Mouse (Mus musculus) regulatory T cell (primary cell): ENCODE measurements around the gene Desi1.

ENCODE experiments used
- in situ Hi-C: fragments of 300-600 bp; cut with MboI, MseI; formaldehyde crosslinking; loops from one replicate; pipeline ENCODE4 v1.15.1; 2025; ENCODE audit warnings: high pct_unique_total_duplicates

The Desi1 gene

DNA sequence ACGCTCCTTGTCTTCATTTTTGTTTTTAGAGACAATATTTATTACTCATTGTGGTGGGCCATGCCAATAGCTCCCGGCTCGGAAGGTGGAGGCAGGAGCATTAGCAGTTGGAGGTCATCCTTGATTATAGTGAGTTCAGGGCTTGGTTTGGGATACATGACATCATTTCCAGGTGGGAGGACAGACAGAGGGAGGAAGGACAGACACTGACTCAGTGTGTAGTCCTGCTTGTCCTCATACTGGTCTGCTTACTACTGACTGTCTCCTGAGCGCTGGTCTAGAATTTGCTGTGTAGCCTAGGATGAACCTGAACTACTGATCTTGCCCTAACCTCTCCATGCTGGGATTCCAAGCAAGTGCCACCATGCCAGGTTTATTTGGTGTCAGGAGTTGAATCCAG, at the start of gene Desi1:
Gene Desi1 (minus strand): TSS at position 101 of the 400 bp plus-strand sequence.
- in situ Hi-C loops, result no loop called here

DNA sequence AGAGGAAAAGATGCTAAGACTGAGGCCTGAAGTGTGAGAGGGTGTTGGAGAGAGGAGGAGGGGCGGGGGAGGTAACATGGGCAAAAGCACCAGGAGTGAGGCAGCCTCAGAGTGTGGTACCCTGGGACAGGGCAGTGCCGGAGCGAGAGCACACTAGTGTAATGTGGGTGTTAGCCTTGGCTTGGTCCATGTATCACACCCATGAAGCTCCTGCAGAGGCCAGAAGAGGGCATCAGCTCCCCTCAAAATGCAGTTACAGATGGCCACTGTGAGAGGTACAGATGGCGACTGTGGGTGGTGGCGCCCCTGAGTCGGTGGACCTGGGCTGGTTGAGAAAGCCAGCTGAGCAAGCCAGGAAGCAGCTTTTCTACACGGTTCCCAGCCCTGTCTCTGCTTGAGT, 47.5 kb upstream of the Desi1 start:
- in situ Hi-C loops, result no loop called here

DNA sequence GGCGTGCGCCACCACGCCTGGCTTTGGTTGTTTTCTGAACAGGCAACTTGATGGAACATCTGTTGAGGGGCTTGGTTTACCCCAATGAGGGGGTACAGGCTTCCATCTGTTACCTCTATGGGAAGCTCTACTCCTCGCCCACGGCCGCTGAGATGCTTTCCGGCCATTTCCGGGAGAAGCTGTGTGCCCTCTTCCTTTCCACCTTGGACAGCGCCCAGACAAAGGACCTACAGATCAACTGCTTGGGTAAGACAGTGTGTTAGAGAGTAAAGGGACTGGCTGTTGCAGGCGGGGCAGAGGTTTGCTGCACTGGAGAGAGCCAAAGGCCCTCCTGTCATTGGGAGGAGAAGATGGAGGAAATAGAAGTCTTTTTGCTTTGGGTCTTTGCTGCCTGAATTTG, 46.2 kb upstream of the Desi1 start:
- in situ Hi-C loops, result no loop called here

DNA sequence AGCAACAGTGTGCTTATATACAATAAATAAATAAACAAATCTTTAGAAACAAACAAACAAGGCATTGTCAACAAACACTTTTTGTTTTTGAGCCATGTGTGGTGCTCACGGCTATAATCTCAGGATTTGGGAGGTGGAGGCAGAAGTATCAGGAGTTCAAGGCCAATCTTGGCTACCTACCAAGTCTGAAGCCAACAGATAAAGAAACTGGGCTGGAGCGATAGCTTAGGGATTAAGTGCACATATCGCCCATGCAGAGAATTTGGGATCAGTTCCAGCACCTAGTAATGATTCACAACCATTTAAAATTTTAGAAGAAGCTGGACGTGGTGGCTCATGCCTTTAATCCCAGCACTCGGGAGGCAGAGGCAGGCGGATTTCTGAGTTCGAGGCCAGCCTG, 39.8 kb upstream of the Desi1 start:
- in situ Hi-C loops, result no loop called here

DNA sequence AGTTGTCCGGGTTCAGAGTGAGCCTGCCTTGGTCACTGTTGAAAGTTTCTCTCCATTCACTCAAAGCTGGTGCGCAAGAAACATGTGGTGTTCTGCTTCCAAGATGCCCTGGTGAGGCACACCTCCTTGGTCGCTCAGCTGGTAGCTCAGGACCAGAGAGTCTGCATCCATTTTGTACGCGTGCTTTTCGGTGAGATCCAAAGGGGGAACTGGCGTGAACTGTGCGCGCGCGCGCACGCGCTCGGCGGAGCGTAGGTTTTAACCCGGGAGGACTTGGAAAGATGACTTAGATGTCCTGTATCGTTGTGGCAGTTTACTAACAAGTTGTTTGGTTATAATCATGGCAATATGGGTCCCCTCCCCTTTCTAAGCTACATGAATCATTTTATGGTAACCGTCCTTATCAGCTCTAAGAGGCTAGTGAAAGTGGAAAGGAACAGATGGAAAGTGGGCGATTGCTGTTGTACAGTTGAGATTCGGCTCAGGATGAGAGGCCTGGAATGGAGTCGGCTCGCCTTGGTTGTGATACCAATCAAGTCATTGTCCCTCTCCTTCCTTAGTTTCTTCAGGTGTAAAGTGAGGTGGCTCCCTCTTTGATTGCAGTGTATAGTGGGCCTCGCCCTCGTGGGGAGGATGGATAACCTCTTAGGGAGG, 38.3 kb upstream of the Desi1 start:
- in situ Hi-C loops, result no loop called here

DNA sequence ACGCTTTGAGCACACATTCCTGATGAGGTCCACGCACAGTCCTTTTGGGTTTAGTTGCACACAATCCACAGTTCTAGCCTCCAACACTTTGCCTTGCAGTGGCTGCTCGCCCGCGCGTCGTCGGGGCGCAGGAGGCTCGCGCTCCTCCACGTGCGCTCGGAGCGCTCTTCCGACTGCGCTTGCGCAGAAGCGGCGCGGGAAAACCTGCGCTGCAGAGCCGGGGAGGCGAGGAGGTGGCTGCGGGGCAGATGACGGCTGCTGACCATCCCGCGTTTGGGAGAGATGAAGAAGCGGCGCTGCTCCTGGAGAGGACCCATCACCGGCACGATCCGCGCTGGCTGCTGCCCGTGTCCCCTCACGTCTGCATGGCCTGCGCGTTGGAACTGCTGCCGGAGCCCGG, 36.2 kb upstream of the Desi1 start, which contains the start of gene Mei1:
Gene Mei1 (plus strand): TSS at position 99 of the 400 bp plus-strand sequence.
- in situ Hi-C loops, result no loop called here

DNA sequence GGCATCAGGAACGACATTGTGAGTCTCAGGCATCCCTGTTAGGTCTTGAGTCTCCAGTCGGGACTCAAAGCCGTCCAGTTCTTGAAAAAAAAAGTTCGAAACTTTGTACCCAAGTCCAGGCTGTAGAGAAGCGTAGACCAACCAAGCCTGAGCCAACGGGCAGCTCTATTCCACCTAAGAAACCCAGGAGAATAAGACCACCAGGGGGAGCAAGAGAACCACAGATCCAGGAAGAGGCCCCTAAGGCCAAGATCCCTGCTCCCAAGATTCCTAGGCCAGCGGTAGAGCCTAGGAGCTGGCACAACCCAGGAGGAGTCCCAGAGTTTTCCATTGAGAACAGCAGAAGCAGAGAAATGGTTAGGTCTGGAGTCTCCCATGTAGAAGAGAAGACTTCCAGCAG, 31.8 kb upstream of the Desi1 start:
- in situ Hi-C loops, result no loop called here

DNA sequence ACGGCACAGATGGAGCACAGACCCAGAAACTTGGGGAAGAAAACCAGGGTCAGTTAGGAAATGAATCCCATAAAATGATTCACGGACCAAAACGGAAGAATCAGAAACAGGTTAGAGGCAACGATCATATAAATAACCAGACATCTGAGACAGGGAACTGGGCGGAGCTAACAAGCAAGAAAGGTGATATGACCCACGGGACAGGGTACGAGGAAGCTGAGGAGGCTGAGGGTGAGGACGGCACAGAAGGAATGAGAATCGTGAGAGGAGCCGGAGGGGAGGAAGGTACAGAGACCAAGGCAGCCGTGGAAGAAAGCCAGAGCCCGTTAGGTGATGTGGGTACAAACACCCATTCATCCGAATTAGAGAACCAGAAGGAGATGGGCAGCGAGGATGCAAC, 30.2 kb upstream of the Desi1 start:
- in situ Hi-C loops, result loop anchor here (5.0 kb wide), 1 partner anchor 163 kb away; no protein-coding TSS in a partner anchor

DNA sequence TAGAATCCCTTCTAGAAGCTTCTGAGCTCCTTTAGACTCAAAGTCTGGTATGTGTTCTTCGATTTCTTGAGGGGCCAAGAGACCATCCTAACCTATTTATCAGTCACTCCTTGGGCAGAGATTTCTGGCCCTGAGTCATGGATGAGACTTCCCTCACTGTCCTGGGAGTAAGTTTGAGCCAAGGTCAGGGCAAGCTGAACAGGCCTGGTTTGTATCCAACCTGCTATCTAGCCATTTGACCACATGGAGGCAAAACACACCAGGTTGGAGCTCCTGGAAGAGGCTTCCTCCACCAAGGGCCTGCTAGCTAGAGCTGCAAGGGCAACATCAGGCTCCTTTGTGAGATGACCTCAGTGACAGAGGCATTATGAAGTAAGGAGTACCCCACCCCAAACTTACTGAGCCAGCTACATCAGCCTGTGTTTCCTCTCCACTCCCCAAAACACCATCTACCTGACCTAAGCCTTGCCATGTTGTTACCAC, 25.1 kb upstream of the Desi1 start, which contains the start of gene 4930407I10Rik:
Gene 4930407I10Rik (plus strand): TSS at position 433 of the 483 bp plus-strand sequence.
- in situ Hi-C loops, result no loop called here

DNA sequence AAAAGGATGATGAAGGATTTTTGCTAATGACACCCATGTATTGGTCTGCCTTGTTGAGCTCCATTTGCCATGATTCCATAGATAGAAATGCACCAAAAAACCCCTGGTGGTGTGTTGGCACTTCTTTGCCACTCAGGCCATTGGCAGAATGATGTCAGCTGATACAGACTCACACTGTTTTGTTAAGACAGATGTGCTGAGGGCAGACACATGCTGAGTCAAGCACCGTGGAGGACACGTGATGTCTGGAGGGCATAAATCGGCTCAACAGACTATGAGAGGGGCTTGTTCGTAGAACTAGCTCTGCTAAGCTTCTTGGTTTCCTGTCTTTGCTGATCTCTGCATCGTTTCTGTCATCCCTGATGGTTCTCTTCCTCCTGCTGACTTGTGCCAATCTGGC, 18.9 kb upstream of the Desi1 start:
- in situ Hi-C loops, result no loop called here

DNA sequence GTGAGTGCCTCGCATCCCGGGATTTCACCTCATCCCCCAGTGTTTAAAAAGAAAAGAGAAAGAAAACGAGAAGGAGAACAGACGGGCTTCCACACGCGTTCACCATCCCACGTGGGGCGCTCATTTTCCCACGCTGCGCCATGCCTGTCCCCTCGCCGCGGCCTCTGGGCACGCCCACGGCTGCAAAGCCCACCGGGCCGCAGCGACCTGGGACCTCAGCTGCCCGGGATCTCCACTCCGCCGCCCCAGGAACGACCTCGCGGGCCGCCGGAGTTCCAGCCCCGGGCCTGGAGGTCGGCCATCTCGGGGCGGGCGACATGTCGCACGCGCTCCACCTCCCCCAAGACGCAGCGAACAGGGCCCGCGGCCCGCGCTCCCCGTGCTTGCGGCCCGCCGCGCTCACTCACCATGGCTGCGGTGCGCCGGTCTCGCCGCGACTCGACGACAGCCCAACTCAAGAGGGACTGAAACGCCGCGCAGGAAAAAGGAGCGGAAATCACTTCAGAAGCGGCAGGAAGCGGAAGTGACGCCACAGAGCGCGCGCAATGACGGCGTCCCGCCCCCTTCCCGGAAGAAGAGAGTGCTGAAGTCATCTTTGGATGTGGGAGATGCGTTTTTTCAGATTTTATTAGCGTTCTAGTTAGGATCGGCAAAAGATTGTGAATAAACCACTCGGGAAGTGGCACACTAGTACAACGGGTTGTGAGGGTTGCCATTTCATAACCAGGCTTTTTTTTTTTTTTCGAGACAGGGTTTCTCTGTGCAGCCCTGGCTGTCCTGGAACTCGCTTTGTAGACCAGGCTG, 13.6 kb upstream of the Desi1 start, which contains the start of gene Snu13:
Gene Snu13 (minus strand): TSS at position 519 of the 804 bp plus-strand sequence.
- in situ Hi-C loops, result loop anchor here (5.0 kb wide), 1 partner anchor 95 kb away; no protein-coding TSS in a partner anchor

DNA sequence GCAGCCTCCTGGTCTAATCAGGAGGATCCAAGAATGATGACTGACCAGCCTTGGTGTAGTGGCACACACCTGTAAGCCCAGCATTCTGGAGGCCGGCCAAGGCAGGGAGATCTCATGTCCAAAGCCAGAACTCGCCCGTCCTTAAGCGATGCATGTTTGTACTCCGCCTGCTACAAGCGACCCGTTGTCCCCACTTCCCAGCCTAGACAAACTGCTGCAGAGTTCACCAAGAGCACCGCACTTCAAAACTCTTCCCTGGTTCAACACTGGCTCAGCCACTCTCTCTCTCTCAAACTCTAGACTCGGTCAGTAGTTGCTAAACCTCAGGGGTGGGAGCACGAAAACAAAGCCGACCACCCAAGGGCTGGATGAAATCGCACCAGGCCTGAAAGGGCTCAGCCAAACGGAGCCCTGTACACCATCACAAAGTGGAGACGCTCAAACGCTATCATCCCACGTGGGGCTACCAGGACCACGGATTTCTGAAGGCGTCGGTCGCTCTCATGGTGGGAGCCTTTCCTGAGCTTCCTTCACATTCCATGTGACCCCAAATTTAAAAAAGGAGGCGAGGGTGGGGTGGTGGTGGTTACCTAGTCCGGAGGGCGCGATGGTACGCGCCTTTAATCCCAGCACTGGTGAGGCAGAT, 12.7 kb upstream of the Desi1 start:
- in situ Hi-C loops, result loop anchor here (5.0 kb wide), 1 partner anchor 96 kb away; no protein-coding TSS in a partner anchor

DNA sequence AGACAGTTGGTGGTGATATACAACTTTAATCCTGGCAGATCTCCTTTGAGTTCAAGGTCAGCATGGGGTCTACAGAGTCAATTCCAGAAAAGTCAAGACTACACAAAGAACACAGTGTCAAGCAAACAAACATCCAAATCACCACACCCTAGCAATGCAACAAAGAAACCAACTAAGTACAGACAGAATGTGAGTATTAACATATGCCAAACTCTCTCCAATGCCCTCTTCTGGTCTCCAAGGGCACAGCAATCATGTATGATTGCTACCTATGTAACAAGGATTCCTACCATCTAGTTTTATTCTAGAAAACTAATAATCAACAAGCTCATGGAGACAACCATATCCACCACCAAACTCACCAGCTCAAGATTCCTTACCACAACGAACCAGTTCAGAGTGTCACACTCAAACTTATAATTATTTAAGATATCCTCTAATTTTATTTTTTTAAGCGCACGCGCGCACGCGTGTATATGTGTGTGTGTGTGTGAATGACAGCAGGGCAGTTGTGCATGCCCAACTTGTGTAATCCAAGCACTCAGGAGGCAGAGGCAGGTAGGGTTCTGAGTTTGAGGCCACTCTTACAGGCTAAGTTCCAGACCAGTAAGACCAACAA, 10.6 kb upstream of the Desi1 start:
- in situ Hi-C loops, result no loop called here

DNA sequence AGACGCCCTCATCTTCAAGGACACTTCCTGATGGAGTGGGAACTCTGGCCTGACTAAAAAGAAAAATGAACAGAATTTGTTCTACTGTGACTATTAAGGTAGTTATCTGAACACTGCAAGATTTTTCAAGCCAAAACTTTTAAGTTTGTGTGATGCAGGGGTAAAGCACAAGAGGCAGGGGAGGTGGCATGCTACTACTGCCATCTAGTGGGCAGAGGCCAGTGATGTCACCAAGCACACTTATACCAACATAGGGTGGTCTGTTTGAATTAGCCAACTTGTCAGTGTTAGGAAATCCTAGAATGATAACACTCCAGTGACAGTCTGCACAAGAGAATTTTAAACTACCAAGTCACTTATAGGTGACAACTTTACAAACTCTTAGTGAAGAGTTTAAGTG, 7.0 kb upstream of the Desi1 start:
- in situ Hi-C loops, result no loop called here

DNA sequence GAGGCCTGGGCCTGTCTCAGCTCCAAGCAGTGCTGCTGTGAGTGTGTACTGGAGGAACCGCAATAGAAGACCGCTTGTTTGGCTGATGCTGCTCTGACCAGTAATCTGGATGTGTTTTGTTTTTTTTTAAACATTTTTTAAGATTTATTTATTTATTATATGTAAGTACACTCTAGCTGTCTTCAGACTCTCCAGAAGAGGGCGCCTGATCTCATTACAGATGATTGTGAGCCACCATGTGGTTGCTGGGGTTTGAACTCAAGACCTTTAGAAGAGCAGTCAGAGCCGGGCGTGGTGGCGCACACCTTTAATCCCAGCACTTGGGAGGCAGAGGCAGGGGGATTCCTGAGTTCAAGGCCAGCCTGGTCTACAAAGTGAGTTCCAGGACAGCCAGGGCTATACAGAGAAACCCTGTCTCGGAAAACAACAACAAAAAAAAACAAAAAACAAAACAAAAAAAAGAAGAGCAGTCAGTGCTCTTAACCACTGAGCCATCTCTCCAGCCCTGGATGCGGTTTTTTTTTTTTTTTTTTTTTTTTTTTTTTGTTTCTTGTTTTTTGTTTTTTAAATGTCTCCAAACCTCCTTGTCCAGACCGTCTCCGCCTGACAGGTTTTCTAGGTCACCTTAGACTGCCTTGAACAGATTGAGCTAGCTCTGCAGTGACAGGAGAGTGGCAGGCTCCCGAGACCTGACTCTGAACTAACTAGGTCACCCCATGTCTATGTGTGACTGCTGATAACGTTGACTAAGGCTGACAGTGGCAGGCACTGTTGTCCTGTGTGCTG, 2.4 kb upstream of the Desi1 start:
- in situ Hi-C loops, result no loop called here

DNA sequence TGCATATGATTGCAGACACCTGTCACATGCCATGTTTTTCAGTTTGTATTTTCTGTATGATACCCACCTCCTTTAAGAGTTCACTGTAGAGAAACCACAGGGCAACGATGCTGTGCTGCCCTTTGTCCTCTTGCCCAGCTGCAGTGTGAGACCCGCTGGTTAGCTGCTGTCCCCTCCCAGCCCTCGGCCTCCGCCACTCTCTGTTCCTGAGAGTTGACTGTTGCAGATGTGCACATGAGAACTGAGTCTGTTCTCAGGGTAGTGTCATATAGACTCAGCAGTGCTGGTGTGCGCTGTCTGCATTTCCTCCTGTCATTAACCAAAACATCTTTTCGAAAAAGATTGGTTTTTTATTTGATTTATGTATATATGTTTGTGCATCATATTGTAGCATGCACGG, 1.3 kb downstream of the Desi1 start:
- in situ Hi-C loops, result no loop called here

DNA sequence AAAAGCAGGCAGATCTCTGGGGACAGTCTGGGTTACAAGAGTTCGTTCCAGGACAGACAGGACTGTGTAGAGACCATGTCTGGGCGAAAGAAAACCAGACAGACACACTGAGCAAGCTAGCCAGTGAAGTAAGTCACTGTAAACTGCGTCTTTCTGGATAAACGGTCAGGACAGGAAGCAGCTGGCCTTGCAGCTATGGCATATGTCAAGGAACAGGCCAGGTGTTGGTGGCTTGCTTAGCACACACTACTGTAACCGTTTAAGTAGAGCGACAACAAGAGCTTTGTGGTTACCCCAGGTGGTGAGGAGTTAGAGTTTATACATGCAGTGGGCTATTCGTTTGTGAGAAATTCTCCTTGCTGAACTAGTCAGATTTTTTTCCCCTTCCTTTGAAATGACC, 5.9 kb downstream of the Desi1 start:
- in situ Hi-C loops, result no loop called here

DNA sequence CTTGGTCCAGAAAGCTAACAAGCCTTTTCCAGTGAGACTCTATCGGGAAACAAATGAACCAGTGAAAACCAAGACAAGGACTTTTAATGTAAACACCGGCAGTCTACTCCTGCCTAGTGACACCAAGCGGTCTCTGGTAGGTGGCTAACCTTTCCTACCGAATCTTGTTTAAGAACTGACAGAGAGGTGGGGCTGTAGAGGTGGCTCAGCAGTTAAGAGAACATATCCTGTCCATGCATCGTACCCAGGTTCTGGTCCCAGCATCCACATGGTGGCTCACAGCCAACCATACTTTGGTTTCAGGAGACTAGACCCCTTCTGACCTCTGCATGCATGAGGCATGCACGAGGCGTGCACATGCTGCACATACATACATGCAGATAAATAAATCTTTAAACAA, 6.4 kb downstream of the Desi1 start:
- in situ Hi-C loops, result no loop called here

DNA sequence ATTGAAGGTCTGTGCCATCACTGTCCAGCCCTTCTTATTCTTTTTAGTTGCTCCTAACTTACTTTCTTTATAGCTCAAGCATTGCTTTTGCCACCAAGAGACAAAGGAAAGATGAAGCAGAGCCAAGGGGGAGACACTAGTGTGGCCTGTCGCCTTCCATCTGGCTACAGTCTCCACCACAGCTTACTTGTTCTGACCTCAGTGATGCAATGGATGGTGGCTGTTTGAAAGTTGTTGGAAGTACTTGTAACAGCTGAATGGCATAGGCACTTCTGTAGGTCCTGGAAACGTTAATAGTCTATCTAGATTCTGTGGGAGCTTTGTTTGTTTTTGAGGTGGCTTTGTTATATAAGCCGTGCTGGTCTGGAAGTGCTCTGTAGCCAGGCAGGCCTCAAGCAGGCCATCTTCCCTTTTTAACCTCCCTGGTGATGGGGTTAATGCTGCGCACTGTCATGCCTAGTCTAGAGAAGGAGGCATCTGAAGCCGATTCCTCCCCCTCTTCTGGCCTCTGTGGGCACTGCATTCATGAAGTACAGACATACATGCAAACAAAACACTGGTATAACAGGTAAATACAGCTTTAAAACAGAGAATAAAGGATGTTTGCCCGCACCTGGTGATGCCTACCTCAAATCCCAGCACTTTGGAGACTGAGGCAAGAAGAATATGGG, 9.6 kb downstream of the Desi1 start:
- in situ Hi-C loops, result no loop called here

DNA sequence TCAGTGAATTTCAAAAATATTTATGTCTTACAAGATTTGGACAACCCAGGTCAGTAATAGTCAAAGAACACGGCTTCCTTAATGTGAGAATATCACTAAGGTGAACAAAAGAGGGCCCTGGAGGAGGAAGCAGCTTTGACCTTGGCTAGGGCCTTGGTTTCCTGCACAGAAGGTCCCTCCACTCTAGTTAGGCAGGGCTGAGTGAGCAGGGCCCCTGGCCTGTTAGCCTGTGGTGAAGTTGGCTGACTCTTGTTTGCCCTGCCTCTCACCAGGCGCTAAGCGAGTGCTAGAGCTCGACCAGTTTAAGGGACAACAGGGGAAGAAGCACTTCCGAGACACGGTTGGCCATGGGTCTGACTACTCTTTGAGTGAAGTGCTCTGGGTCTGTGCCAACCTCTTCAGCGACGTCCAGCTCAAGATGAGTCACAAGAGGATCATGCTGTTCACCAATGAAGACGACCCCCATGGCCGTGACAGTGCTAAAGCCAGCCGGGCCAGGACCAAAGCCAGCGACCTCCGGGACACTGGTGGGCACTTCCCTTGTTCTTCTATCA, 11.1 kb downstream of the Desi1 start:
- in situ Hi-C loops, result no loop called here
